Mouse (Mus musculus) ES-E14 (cell line): ENCODE measurements at regions not wholly inside any gene's neighbourhood (a gene's known extent, or its start where the extent isn't known, plus 50 kb on each side); places are given as distances from the start of the nearest gene placed in this dataset.

Source experiments
- HCFC1 ChIP-seq: IDR thresholded peaks from 2 replicates; pipeline ENCODE4 v1.6.1; 2012; ENCODE audit warnings: low read length, inconsistent platforms, borderline replicate concordance; ENCODE audit not compliant: insufficient read depth
- MAFK ChIP-seq: IDR thresholded peaks from 2 replicates; pipeline ENCODE4 v1.6.1; 2014; ENCODE audit warnings: mild to moderate bottlenecking, low read depth, low read length, inconsistent platforms; ENCODE audit not compliant: insufficient read depth
- ZNF384 ChIP-seq: IDR thresholded peaks from 2 replicates; pipeline ENCODE4 v1.6.1; 2012; ENCODE audit warnings: low read depth, low read length, inconsistent platforms

GRCm38 (mm10) chr10:9174997-9175396, 289.1 kb upstream of the Sash1 start:
- TF ChIP-seq MAFK (no peak), HCFC1 (no peak), ZNF384 (no peak)
